19 mouse cellular contexts compared by ENCODE assay signal in the genomic region with DNA sequence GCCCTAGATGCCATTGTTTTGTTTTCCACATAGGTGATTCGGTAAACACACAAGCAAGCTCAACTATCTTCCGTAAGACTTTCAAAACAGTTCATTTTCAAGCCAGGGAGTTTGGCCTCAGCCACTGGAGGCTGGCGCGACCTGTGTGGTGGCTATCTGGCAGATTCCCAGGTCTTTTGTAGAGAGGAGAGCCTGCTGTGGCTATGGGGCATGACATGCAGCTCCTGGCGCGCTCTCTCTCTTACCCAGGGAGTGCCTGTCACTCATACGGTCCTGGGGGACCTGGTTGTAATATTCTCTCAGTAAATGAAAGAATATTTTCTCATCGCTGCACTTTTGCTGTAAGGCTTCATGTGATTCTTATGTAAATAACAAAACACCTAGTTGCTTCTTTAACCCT. TPM values are rescaled to one million over a fixed set of nuclear protein-coding genes. Genes with fewer than 3 reads are reported as not detected.
DNase-seq lines count a peak whose midpoint lies in the region; ATAC-seq lines count a peak whose summit lies in the region.
"Had no signal": no experiment of that assay in that cellular context is flagged by ENCODE, and none has a peak within 500 bp of the region (broad histone marks: within the 10 kb centered on the region; RNA-seq: fewer than 3 reads in every experiment).

No protein-coding gene starts in this region.

- peak; percentile 56 to 68 for DNase-seq in cerebellum, postnatal 10 days
- no peak for DNase-seq in hindbrain, embryonic 10.5 days (ENCODE audit: low spot score)
- peak; percentile 14 for DNase-seq in ovary, postnatal 36 days (ENCODE audit: low spot score)
- DNase-seq in ovary, postnatal 10 days (ENCODE audit: low spot score), result no peak
- DNase-seq in kidney, postnatal 14 days, result no peak
- DNase-seq: heart, adult 18-20 months; kidney, adult 8-10 months; layer of hippocampus, adult 9-11 months; lung, postnatal 10 days; right cerebral cortex, adult 18-20 months had no signal

- H3K27ac ChIP-seq in hindbrain, embryonic 12.5 days, result no peak overlapping the region
- no peak overlapping the region for H3K27ac ChIP-seq in hindbrain, embryonic 10.5 days
- no peak overlapping the region for H3K27ac ChIP-seq in midbrain, embryonic 16.5 days (ENCODE audit: low read length)
- H3K27ac ChIP-seq: embryonic facial prominence, embryonic 13.5 days; heart, embryonic 15.5 days; limb, embryonic 13.5 days; stomach, embryonic 15.5 days had no signal

- no peaks in the 10 kb centered on the region for H3K4me1 ChIP-seq in hindbrain, embryonic 12.5 days
- H3K4me1 ChIP-seq in hindbrain, embryonic 10.5 days (replicated peaks), result no peaks in the 10 kb centered on the region
- H3K4me1 ChIP-seq in midbrain, embryonic 16.5 days (ENCODE audit: control insufficient read depth, insufficient read depth, low read length), result 0 out of 2 replicates have a peak, but pooled peaks cover 4% of the 10 kb centered on the region
- H3K4me1 ChIP-seq: embryonic facial prominence, embryonic 13.5 days; heart, embryonic 15.5 days; limb, embryonic 13.5 days; stomach, embryonic 15.5 days had no signal

- no peak overlapping the region for H3K9ac ChIP-seq in hindbrain, embryonic 12.5 days
- no peak overlapping the region for H3K9ac ChIP-seq in midbrain, embryonic 16.5 days (ENCODE audit: low read depth, low read length)
- H3K9ac ChIP-seq: embryonic facial prominence, embryonic 13.5 days; heart, embryonic 15.5 days; limb, embryonic 13.5 days; stomach, embryonic 15.5 days had no signal

- 23% methylated on average over 8 of the region's 8 CpGs for WGBS in hindbrain, embryonic 12.5 days
- 30% methylated on average over 8 of the region's 8 CpGs for WGBS in hindbrain, embryonic 10.5 days
- WGBS in midbrain, embryonic 16.5 days, result 19% methylated on average over 8 of the region's 8 CpGs

- no peak overlapping the region for H3K4me2 ChIP-seq in hindbrain, embryonic 12.5 days (replicated peaks)
- H3K4me2 ChIP-seq in midbrain, embryonic 16.5 days (ENCODE audit: low read length), result peak overlapping the region; percentile 39
- H3K4me2 ChIP-seq: embryonic facial prominence, embryonic 13.5 days; heart, embryonic 15.5 days; limb, embryonic 13.5 days; stomach, embryonic 15.5 days had no signal

- H3K36me3 ChIP-seq in hindbrain, embryonic 12.5 days, result no peaks in the 10 kb centered on the region
- no peaks in the 10 kb centered on the region for H3K36me3 ChIP-seq in hindbrain, embryonic 10.5 days
- H3K36me3 ChIP-seq in midbrain, embryonic 16.5 days (ENCODE audit: control insufficient read depth, insufficient read depth, low read length), result no peaks in the 10 kb centered on the region
- H3K36me3 ChIP-seq: embryonic facial prominence, embryonic 13.5 days; heart, embryonic 15.5 days; limb, embryonic 13.5 days; stomach, embryonic 15.5 days had no signal

- H3K9me3 ChIP-seq in hindbrain, embryonic 12.5 days (replicated peaks), result no peaks in the 10 kb centered on the region
- H3K9me3 ChIP-seq in hindbrain, embryonic 10.5 days, result no peaks in the 10 kb centered on the region
- H3K9me3 ChIP-seq in midbrain, embryonic 16.5 days (replicated peaks; ENCODE audit: control insufficient read depth, low read length, poor library complexity, severe bottlenecking), result no peaks in the 10 kb centered on the region
- H3K9me3 ChIP-seq: embryonic facial prominence, embryonic 13.5 days; heart, embryonic 15.5 days; limb, embryonic 13.5 days; stomach, embryonic 15.5 days had no signal

- no peak for ATAC-seq in cerebellum, adult (ENCODE audit: insufficient number of reproducible peaks, low FRiP score, low TSS enrichment)
- peak; percentile 71; the same call in 1 of the 2 replicates for ATAC-seq in hindbrain, embryonic 12.5 days (ENCODE audit: low FRiP score)
- peak; percentile 54; the same call in 1 of the 2 replicates for ATAC-seq in midbrain, embryonic 16.5 days

- no peaks in the 10 kb centered on the region for H3K27me3 ChIP-seq in hindbrain, embryonic 12.5 days
- no peaks in the 10 kb centered on the region; the same call in 1 of the 2 replicates for H3K27me3 ChIP-seq in hindbrain, embryonic 10.5 days (ENCODE audit: insufficient read depth, poor library complexity, severe bottlenecking)
- H3K27me3 ChIP-seq in midbrain, embryonic 16.5 days (ENCODE audit: control insufficient read depth, insufficient read depth, low read depth, low read length), result no peaks in the 10 kb centered on the region
- H3K27me3 ChIP-seq: stomach, embryonic 15.5 days had no signal

- H3K4me3 ChIP-seq in hindbrain, embryonic 12.5 days, result no peak overlapping the region
- H3K4me3 ChIP-seq in hindbrain, embryonic 10.5 days, result no peak overlapping the region
- no peak overlapping the region for H3K4me3 ChIP-seq in midbrain, embryonic 16.5 days (ENCODE audit: low read depth, low read length)
- H3K4me3 ChIP-seq: embryonic facial prominence, embryonic 13.5 days; heart, embryonic 15.5 days; limb, embryonic 13.5 days; myocyte; stomach, embryonic 15.5 days had no signal

RNA-seq across cellular contexts. Expression of gene Gpr50, which starts 13.5 kb away (rescaled TPM):
- polyA plus RNA-seq in hindbrain, embryonic 12.5 days (2016; fragmentation: Nextera tagmentation; extraction: Ambion mirVana), result 1.3 and 1.8 TPM in 2 replicates
- polyA plus RNA-seq in hindbrain, embryonic 10.5 days (2016; fragmentation: Nextera tagmentation; extraction: Ambion mirVana), result 1.4 and 3.0 TPM in 2 replicates
- 3.1 and 3.8 TPM in 2 replicates for polyA plus RNA-seq in midbrain, embryonic 16.5 days (2015; fragmentation: Nextera tagmentation; extraction: Ambion mirVana)
- polyA plus RNA-seq: myocyte; spleen, adult 2 months had no signal

Comparison
In these comparisons a context has a peak if more than half of its experiments do, and no peak if none do; other contexts are left out.
1. DNase-seq: peak in cerebellum, postnatal 10 days (2 of 2) and ovary, postnatal 36 days (single experiment); none in hindbrain, embryonic 10.5 days (single experiment), ovary, postnatal 10 days (single experiment) and kidney, postnatal 14 days (single experiment).